Mouse (Mus musculus): ENCODE measurements around the gene Tmprss12. TPM values are rescaled to one million over a fixed set of nuclear protein-coding genes. Genes with fewer than 3 reads are reported as not detected.
"Not testable (repeated sequence)": the region's sequence is repeated elsewhere in the genome, so short reads cannot be mapped to it uniquely, and the experiment has no call there.

The Tmprss12 gene
- polyA plus RNA-seq, 1 experiment from 2014 or later = not detected

DNA sequence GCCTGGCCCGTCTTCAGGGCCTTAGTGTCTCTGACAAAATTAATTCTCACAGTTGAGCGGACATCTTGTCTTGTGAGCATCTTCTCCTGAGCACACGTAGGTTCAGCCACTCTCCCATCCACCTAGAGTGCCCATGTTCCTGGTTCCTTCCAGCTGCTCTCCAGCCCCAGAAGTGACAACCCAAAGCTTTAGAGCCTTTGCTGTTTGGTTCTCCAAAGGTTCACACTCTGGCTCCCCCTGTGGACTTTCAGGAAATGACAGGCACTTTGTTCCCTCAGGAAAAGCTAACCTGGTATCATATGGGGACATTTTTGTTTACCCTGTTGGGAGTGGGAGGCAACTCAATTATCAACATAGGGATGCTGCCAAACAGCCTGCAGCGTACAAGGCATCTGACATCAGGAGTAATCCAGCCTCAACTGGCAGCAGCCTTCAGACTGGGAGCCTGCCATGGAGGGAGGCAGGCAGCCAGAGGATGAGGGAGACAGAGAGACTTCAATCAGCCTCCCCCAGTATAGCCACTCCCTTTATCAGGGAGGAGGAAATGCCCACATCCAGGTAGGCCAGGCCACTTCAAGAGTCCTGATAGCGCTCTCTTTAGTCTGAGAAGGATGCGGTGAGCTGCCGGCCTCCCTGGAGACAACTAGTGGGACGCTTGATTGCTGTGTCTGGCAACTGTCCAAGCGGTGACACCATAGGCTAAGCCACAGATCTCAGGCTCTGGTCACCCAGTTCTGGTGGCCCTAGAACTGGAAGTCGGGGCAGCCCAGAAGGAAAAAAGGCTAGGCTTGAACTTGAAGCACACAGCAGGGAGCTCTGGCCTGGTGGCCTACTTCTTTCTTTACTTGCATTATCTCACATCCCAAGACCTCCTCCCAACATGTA is 51.7 kb downstream of the Tmprss12 start:
- not testable (repeated sequence) for H3K4me3 ChIP-seq; ATAC-seq (ENCODE audit: insufficient number of reproducible peaks, insufficient read depth, low FRiP score, low TSS enrichment); H3K27me3 ChIP-seq; H3K9ac ChIP-seq; H3K9me3 ChIP-seq; H3K4me2 ChIP-seq (replicated peaks); H3K36me3 ChIP-seq; H3K4me1 ChIP-seq; H3K27ac ChIP-seq
- WGBS = 45% methylated on average over 3 of the region's 10 CpGs

DNA sequence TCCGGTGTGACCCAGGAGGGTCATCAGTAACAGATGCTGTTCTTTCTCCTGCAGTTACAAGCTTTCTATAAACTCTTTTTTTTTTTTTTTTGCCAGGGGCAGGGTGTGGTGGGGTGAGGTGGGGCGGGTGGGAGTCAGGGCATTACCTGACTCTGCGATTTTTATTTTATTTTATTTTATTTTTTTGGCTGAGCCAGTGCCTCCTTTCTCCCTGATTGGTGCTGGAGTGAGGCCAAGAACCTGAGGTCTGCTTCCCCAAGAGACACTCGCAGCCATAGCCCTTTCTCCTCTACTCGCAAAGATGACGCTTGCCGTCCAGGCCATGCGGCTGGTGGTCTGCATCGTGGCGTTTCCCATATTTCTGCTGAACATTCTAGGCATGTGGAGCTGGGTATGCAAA is 54.0 kb downstream of the Tmprss12 start, which contains the start of gene Mettl7a3:
Gene Mettl7a3, plus strand, starts transcription at position 301 of the 400 bp plus-strand sequence.
- Histone ChIP-seq H3K9me3 (no peaks in the 10 kb centered on the region), H3K4me1 (no peaks in the 10 kb centered on the region), H3K9ac (no peak within 1 kb of the TSS), H3K27ac (no peak within 1 kb of the TSS), H3K36me3 (no peaks in the 10 kb centered on the region), H3K4me2 (replicated peaks) (no peak within 1 kb of the TSS), H3K27me3 (no peaks in the 10 kb centered on the region), H3K4me3 (no peak within 1 kb of the TSS)
- 61% methylated on average over 10 of the region's 10 CpGs for WGBS
- no peak for ATAC-seq (ENCODE audit: insufficient number of reproducible peaks, insufficient read depth, low FRiP score, low TSS enrichment)

DNA sequence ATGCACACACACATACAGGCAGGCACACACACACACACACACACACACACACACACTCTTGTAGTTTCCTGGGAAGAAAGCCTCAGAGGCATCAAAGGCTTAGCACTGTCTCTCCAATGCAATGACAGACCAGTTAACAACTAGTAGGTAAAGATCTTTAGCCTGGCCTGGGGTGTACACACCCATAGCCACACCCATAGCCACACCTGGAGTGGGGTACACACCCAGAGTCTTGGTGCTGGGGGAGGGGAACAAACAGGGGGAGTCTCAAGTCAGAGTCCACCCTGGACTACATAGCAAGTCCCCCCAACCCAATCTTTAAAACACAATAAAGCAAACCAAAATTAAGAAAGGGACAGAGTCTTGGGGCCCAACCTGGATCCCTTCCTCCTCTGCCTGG is 56.7 kb downstream of the Tmprss12 start:
- H3K9ac ChIP-seq; ATAC-seq (ENCODE audit: insufficient number of reproducible peaks, insufficient read depth, low FRiP score, low TSS enrichment); H3K4me3 ChIP-seq; H3K27ac ChIP-seq; H3K36me3 ChIP-seq; H3K4me1 ChIP-seq; H3K9me3 ChIP-seq; H3K27me3 ChIP-seq; H3K4me2 ChIP-seq (replicated peaks): not testable (repeated sequence)

DNA sequence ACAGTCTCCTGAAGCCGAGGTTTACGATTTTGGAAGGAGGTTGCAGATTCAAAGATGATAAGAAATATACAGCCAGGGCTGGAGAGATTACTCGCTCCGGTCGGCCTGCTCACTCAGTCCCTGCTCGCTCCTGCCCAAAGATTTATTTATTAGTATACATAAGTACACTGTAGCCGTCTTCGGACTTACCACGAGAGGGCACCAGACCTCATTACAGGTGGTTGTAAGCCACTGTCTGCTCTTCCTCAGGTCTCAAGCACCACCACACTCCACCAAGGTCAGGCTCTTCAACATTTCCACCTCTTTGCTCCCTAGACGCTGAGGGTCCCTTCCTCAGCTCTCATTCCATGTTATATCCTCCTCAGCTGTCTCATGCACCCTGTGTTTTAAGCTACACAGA is 57.2 kb downstream of the Tmprss12 start:
- WGBS = 38% methylated on average over 10 of the region's 10 CpGs
- not testable (repeated sequence) for H3K4me3 ChIP-seq; H3K4me2 ChIP-seq (replicated peaks); H3K9me3 ChIP-seq; H3K27me3 ChIP-seq; H3K36me3 ChIP-seq; H3K4me1 ChIP-seq; ATAC-seq (ENCODE audit: insufficient number of reproducible peaks, insufficient read depth, low FRiP score, low TSS enrichment); H3K27ac ChIP-seq; H3K9ac ChIP-seq

DNA sequence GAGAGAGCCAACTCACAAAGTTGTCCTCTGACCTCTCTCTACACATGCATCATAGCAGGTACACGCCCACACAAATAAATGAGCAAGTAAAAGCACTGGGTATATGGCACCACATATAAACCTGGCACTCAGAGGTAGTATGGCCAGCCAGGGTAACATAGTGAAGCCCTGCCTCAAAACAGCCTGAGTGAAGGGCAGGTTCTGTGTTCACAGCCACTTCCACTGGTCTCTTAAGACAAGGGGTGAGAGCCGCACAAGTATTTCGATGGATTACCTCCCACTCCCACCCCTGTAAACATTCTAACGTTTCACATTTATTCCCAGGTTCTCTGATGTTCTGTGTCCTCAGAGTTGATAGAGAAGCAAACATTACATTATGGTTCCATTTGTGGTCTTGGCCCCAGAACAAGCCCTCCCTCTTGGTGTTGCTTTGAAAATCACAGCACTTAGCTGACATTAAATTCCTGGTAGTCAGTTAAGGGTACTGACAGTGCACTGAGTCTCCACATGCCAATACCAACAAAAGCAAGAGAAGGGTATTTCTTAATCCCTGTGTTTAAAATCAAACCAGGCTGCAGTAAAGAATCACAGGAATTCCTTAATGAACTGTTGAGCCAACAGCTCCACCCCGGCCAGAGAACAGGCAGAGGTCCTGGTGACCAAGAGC is 60.8 kb downstream of the Tmprss12 start:
- not testable (repeated sequence) for H3K27me3 ChIP-seq; H3K9ac ChIP-seq; H3K4me1 ChIP-seq; H3K9me3 ChIP-seq; H3K4me3 ChIP-seq; ATAC-seq (ENCODE audit: insufficient number of reproducible peaks, insufficient read depth, low FRiP score, low TSS enrichment); H3K36me3 ChIP-seq; H3K4me2 ChIP-seq (replicated peaks); H3K27ac ChIP-seq
- 77% methylated on average over 5 of the region's 5 CpGs for WGBS

Other genes starting within 250 kb of the Tmprss12 start
- 15.0 and 17.2 TPM in 2 replicates for gene Dip2b, start 242.2 kb upstream of the Tmprss12 start, polyA plus RNA-seq (2016; fragmentation: Nextera tagmentation; extraction: Ambion mirVana)
- 45.0 and 46.8 TPM in 2 replicates for gene Atf1, start 53.0 kb upstream of the Tmprss12 start, polyA plus RNA-seq (2016; fragmentation: Nextera tagmentation; extraction: Ambion mirVana)
- 5.0 and 5.1 TPM in 2 replicates for gene Mettl7a1, start 23.3 kb downstream of the Tmprss12 start, polyA plus RNA-seq (2016; fragmentation: Nextera tagmentation; extraction: Ambion mirVana)
- 0.28 and 0.57 TPM in 2 replicates for gene Mettl7a3, start 54.1 kb downstream of the Tmprss12 start, polyA plus RNA-seq (2016; fragmentation: Nextera tagmentation; extraction: Ambion mirVana)
- gene Methig1, start 72.3 kb downstream of the Tmprss12 start, polyA plus RNA-seq (2016; fragmentation: Nextera tagmentation; extraction: Ambion mirVana) = 0.26 TPM in 1 of 2 replicates, not detected in the other
- not detected in 2 replicates for gene Mettl7a2, start 72.4 kb downstream of the Tmprss12 start, polyA plus RNA-seq (2016; fragmentation: Nextera tagmentation; extraction: Ambion mirVana)
- not detected in 2 replicates for gene Higd1c, start 83.7 kb downstream of the Tmprss12 start, polyA plus RNA-seq (2016; fragmentation: Nextera tagmentation; extraction: Ambion mirVana)
- gene Gm5475, start 141.3 kb downstream of the Tmprss12 start, polyA plus RNA-seq (2016; fragmentation: Nextera tagmentation; extraction: Ambion mirVana) = 0.12 and 0.14 TPM in 2 replicates
- 22.3 and 23.0 TPM in 2 replicates for gene Slc11a2, start 144.2 kb downstream of the Tmprss12 start, polyA plus RNA-seq (2016; fragmentation: Nextera tagmentation; extraction: Ambion mirVana)
- 35.3 and 37.3 TPM in 2 replicates for gene Letmd1, start 188.2 kb downstream of the Tmprss12 start, polyA plus RNA-seq (2016; fragmentation: Nextera tagmentation; extraction: Ambion mirVana)
- 32.8 and 34.9 TPM in 2 replicates for gene Csrnp2, start 214.7 kb downstream of the Tmprss12 start, polyA plus RNA-seq (2016; fragmentation: Nextera tagmentation; extraction: Ambion mirVana)